Mouse (Mus musculus): ENCODE measurements around the gene Hsdl2. TPM values are rescaled to one million over a fixed set of nuclear protein-coding genes. Genes with fewer than 3 reads are reported as not detected.

Hsdl2 gene
- total RNA-seq, 2 experiments from 2014 or later, result 30.4 to 31.7 TPM

Other genes starting within 250 kb of the Hsdl2 start
- gene Susd1, start 142.9 kb upstream of the Hsdl2 start, total RNA-seq (2021), result 1 to 10 TPM; 6.5 to 7.3 TPM
- 10 to 100 TPM; 27.4 to 30.2 TPM for gene Ptbp3, start 32.2 kb upstream of the Hsdl2 start, total RNA-seq (2021)
- gene E130308A19Rik, start 44.6 kb downstream of the Hsdl2 start, total RNA-seq (2021), result 10 to 100 TPM; 14.7 to 16.6 TPM
- 10 to 100 TPM; 20.2 to 22.7 TPM for gene Inip, start 220.0 kb downstream of the Hsdl2 start, total RNA-seq (2021)
- gene Snx30, start 224.3 kb downstream of the Hsdl2 start, total RNA-seq (2021), result 10 to 100 TPM; 46.4 to 46.9 TPM